Mouse (Mus musculus) mesoderm, embryonic 11.5 days (tissue): ENCODE measurements around the gene Atp1a1.

ENCODE experiments used
- DNase-seq: peaks from one replicate; pipeline ENCODE4 v3.0.0-alpha.2; 2012; ENCODE audit warnings: low read depth, low spot score

The Atp1a1 gene

GRCm38 (mm10) chr3:101604550-101605223 lies at the start of gene Atp1a1:
TSS of gene Atp1a1 (minus strand) at chr3:101604684.
- peak; percentile 99 for DNase-seq

- DNase-seq, result peak; percentile 28
Measured at GRCm38 (mm10) chr3:101653446-101653845, 49.0 kb upstream of the Atp1a1 start.

GRCm38 (mm10) chr3:101652967-101653366 lies 48.5 kb upstream of the Atp1a1 start:
- no peak for DNase-seq

DNA sequence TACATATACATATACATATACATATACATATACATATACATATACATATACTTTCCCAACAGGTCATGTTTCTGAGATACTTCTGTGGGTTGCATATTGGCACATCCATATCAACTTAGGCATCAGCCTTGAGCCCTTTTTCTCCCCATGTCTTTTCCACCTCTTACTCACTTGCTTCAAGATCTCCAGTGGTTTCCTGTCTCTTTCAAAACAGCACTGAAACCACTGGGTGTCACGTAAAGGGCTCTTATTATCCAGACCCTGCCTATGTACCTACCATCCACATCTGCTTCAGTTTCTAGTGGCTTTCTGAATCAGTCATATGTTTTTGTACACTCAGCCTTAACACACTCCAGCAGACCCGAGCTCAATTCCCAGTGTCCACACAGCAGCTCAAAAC lies 45.8 kb upstream of the Atp1a1 start:
- DNase-seq, result no peak

DNA sequence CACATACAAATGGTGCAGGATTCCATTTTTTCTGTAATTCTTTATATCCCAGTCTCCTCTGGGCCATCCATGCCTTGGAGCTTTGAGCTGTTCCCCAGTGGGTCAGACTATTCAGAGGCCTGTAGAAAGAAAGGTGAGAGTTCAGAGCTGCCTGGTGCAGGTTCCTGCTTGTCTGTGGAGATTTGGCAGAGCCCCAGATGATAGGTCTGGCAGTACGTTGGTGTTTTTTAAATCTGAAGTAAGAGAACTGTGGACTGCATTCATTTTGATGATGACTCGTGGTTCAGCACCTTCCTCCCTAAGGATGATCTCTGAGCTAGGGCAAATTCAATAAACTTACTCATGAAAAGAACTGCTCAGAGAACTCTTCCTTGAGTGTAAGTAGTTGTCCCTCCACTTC lies 44.8 kb upstream of the Atp1a1 start:
- DNase-seq, result no peak

DNA sequence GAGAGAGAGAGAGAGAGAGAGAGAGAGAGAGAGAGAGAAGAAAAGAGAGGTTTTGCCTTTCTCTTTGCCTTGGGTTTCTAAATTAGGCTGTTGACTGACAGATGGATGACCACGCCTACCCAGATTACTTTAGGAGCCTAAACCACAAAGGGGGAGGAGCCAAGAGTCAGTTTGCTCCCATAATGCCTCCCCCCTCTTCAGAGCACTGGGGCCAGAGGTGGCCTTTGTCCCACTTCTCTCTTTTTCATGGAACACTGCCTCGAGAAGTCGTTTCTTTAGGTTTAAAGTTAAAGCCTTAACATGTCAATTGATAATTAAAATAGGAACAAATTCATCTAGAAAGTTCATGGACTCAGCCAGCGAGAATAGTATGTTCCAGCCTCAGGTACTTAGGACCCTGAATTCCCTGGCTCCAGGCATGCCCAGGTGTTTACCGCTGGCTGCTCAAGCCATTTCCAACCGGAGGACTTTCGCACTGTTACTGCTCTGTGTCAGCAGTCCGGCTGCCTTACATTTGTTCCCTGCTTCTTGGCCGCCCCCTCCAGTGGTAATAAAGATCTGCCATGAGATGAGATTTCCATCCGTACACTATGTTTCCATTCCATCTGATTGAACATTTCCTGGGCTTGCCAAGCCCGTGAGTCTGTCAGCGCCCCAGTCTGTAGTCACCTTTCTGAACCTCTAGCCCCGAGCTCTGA lies 43.8 kb upstream of the Atp1a1 start:
- DNase-seq, result no peak

DNA sequence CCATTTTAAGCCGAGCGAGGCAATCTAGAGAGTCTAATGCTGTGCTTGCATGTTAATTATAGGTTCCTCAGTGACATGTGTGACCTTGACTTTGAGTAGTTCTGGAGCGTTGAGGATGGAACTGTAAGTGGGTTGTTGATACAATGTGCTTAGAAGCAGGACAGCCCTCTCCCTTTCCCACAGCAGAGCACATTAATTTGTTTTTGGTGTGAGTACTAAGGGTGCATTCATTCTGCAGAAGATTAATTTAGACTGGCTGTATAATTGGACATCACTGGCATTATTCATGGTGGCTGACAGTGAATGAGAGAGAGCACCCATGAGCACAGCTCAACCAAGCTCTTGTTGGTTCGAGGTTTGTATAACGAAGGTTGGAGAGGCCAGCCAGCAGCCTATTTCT lies 42.3 kb upstream of the Atp1a1 start:
- no peak for DNase-seq

DNA sequence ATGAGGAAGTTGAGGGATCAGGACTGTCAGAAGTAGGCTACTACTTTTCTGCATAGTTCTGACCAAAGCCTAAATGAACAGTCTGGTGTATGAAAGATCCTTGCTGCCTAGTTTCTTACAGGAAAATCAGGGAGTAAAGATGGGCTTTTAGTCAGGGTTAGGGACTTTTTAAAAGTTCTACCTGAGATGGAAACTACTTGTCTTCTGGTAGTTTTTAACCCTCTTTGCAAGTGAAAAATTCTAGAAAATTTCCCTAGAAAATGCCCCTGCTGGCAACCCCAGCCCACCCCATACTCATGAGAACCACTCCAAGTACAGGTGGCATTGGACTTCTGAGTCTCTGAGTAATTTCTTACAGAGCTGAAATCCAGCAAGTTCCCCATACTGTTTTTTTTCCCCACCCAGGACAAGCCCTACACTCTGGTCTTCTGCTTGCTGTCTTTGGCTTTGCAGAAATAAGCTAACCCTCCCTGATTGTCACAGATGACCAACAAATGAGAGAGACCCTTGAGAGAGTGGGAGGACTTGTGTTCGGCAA lies 41.2 kb upstream of the Atp1a1 start:
- no peak for DNase-seq

GRCm38 (mm10) chr3:101644062-101644802 lies 39.7 kb upstream of the Atp1a1 start:
- DNase-seq, result no peak

DNA sequence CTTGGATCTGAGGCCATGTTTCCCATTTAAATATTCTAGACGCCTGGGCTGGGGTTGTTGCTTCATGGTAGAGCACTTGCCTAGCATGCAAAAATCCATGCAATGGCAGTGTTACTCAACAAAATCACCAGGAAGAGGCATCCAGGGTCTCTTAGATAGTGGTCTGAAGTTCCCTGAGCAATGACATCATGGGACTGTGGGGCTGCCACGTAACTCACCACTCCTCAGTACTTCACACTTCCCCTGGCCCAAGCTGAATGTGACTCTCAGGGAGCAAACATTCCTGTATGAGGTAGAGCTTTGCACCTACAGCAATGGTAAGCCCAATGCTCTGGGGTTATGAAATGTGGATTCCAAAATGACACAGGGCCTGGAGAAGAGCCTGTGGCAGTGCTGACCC lies 38.8 kb upstream of the Atp1a1 start:
- DNase-seq, result no peak

DNA sequence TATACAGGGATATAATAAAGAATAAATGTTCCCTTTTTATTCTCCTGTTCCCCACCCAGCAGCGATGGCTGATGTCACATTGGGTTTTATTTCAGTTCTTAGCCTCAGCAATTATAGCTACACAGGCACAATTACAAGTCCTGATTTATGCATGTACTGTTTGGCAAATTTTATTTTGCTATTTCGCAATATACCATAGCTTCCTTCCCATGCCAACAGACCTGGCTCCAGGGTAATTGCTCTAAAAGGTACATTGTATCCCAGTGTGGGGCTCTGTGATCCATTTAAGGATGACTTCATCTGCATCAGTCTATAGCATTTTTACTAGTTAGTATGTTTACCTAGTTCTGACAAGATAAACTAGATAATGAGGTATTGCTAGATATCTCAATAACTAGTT lies 33.7 kb upstream of the Atp1a1 start:
- DNase-seq, result no peak

- DNase-seq, result no peak
Measured at GRCm38 (mm10) chr3:101636510-101636909, 32.0 kb upstream of the Atp1a1 start.

- DNase-seq, result no peak
Measured at GRCm38 (mm10) chr3:101636086-101636485, 31.6 kb upstream of the Atp1a1 start.

DNA sequence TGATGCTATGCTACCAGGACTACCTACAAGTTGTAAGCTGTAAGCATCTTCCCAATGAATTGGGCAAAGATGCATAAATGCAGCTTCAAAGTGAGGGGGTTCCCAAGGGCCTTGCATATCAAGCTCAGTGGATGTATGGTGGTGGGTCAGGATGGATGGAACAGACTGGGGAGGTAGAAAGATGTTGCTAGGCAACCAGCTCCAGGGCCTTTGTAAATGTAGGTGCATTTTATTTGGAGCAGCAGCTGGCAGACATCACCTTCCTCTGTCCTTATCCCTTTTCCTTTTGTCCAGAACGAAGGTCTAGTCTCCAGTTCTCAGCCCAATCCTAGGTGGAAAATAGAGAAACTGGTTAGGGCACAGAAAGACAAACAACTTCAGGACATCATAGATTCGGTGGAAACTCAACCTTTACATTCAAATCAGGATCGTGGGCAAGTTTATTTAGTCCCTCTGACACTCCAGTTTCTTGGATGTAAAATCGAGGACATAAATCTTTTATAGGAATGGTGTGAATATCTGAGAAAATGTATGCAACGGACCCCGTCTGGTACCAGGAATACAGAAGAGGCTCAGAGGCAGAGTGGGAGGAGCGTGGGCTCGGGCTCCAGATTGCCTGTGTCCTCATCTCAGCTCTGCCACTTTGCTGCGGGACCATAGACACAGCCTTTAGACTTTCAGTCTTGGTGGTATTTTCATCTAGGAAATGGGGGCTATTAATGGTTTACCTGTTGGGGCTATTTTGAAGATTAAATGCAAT lies 29.8 kb upstream of the Atp1a1 start:
- no peak for DNase-seq

DNA sequence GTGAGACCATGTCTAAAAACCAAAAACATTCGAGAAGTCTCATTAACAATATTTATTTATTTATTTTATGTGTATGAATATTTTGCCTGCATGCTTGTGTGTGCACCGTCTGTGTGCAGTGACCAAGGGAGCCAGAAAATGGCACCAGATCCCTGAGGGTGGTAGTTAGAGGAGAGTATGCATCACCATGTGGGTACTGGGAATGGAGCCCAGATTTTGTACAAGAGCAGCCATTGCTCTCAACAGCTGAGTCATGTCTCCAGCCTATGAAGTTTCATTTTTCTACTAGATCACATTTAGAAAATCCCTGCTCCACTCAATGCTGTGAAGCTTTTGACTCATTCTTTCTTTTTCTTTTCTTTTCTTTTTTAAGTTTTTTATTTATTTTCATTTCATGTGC lies 23.8 kb upstream of the Atp1a1 start:
- no peak for DNase-seq

DNA sequence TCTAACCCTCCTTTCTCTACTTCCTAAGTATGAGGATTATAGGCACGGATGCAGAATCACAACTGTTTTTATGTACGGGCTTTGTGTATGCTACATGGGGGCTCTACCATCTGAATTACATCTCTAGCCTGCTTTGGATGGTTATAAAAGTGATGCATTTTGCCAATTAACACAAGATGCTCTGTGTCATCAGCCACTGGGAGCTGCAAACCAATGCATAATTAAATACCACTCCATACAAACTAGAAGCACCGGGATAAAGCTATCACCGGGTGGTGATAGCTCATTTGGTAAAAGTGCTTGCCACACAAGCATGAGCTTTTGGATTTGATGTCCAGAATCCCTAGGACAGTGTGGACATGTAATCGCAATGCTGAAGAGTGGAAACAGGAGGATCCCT lies 19.8 kb upstream of the Atp1a1 start:
- DNase-seq, result no peak

GRCm38 (mm10) chr3:101619017-101619416 lies 14.5 kb upstream of the Atp1a1 start:
- DNase-seq, result no peak

GRCm38 (mm10) chr3:101618505-101618904 lies 14.0 kb upstream of the Atp1a1 start:
- no peak for DNase-seq

- DNase-seq, result no peak
Measured at GRCm38 (mm10) chr3:101617451-101617850, 13.0 kb upstream of the Atp1a1 start.

GRCm38 (mm10) chr3:101617007-101617406 lies 12.5 kb upstream of the Atp1a1 start:
- no peak for DNase-seq

DNA sequence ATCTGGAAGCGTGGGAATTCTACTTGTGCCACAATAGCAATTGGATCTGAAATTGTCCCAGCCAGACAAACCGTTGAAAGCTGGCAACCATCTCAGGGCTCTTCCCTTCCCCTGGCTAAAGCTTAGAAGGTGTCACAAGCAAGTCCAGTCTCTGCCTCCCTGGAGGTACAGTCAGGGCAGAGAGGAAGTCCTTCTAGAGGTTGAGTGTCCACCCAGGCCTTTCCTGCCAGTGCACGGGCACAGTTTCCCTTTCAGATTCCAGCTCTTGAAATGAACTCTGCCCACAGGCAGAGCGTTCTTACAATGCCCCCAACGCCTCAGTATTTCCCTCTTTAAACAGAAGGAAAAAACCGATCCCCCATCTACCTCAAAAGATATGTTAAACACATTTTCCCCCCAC lies 11.4 kb upstream of the Atp1a1 start:
- DNase-seq, result no peak
